Comparison of ENCODE assay signal across 8 mouse cellular contexts in genomic region chr3:115529918-115530317, GRCm38 (mm10).
DNase-seq lines count a peak whose midpoint lies in the region; ATAC-seq and TF ChIP-seq lines count a peak whose summit lies in the region.

No protein-coding gene starts in this region.

- no peaks in the 10 kb centered on the region for H3K4me1 ChIP-seq in embryonic facial prominence, embryonic 11.5 days (ENCODE audit: control insufficient read depth, insufficient read depth, low read length)
- no peaks in the 10 kb centered on the region for H3K4me1 ChIP-seq in embryonic facial prominence, embryonic 10.5 days
- H3K4me1 ChIP-seq in liver, postnatal 0 days (ENCODE audit: insufficient read depth): no peaks in the 10 kb centered on the region

- no peak overlapping the region for H3K4me2 ChIP-seq in embryonic facial prominence, embryonic 11.5 days (ENCODE audit: low read depth, low read length)
- H3K4me2 ChIP-seq in liver, postnatal 0 days (ENCODE audit: low read depth, low read length): no peak overlapping the region

- TF ChIP-seq CTCF in liver, postnatal 0 days (IDR thresholded peaks at IDR 0.05; ENCODE audit: low read depth): peak; percentile 58

- no peaks in the 10 kb centered on the region for H3K9me3 ChIP-seq in embryonic facial prominence, embryonic 11.5 days (replicated peaks; ENCODE audit: control insufficient read depth, low read length)
- no peaks in the 10 kb centered on the region for H3K9me3 ChIP-seq in embryonic facial prominence, embryonic 10.5 days
- no peaks in the 10 kb centered on the region for H3K9me3 ChIP-seq in liver, postnatal 0 days (ENCODE audit: low read length)

- H3K27me3 ChIP-seq in embryonic facial prominence, embryonic 11.5 days (ENCODE audit: control insufficient read depth, insufficient read depth, low read length): no peaks in the 10 kb centered on the region
- H3K27me3 ChIP-seq in embryonic facial prominence, embryonic 10.5 days (replicated peaks; ENCODE audit: low read depth, poor library complexity, severe bottlenecking): no peaks in the 10 kb centered on the region
- H3K27me3 ChIP-seq in liver, postnatal 0 days (ENCODE audit: insufficient read depth, low read length): no peaks in the 10 kb centered on the region

- no peak for ATAC-seq in embryonic facial prominence, embryonic 11.5 days (replicated peaks; ENCODE audit: insufficient number of reproducible peaks, low FRiP score, low TSS enrichment, low read depth)
- ATAC-seq in liver, postnatal 0 days: no peak
- peak; percentile 84 for ATAC-seq in megakaryocyte progenitor cell, adult 5-6 weeks (replicated peaks; ENCODE audit: poor library complexity)

- WGBS in embryonic facial prominence, embryonic 11.5 days: 54% methylated on average over 4 of the region's 4 CpGs
- WGBS in embryonic facial prominence, embryonic 10.5 days: 58% methylated on average over 4 of the region's 4 CpGs
- 45% methylated on average over 4 of the region's 4 CpGs for WGBS in liver, postnatal 0 days (ENCODE audit: insufficient replicate concordance)

- TF ChIP-seq EP300 in liver, postnatal 0 days (IDR thresholded peaks at IDR 0.05; ENCODE audit: low read depth): no peak

- H3K36me3 ChIP-seq in embryonic facial prominence, embryonic 11.5 days (replicated peaks; ENCODE audit: control insufficient read depth, insufficient read depth, low read depth, low read length): no peaks in the 10 kb centered on the region
- no peaks in the 10 kb centered on the region for H3K36me3 ChIP-seq in embryonic facial prominence, embryonic 10.5 days (replicated peaks)
- H3K36me3 ChIP-seq in liver, postnatal 0 days (replicated peaks; ENCODE audit: insufficient read depth, low read length): no peaks in the 10 kb centered on the region

- DNase-seq in embryonic facial prominence, embryonic 11.5 days (ENCODE audit: low spot score): peak; percentile 18
- DNase-seq in embryonic facial prominence, embryonic 10.5 days (ENCODE audit: low spot score): no peak
- DNase-seq in liver, postnatal 0 days: no peak
- no peak for DNase-seq in liver
- peak; percentile 36 for DNase-seq in brain, adult 2 months (ENCODE audit: low read depth, low spot score)
- no peak for DNase-seq in gastrocnemius, postnatal 4 days (ENCODE audit: low spot score in 2 of 2)
- DNase-seq in adrenal gland, adult 8-10 months: no peak

- H3K9ac ChIP-seq in embryonic facial prominence, embryonic 11.5 days (replicated peaks; ENCODE audit: low read length): no peak overlapping the region
- H3K9ac ChIP-seq in liver, postnatal 0 days (replicated peaks): no peak overlapping the region

- no peak overlapping the region for H3K4me3 ChIP-seq in embryonic facial prominence, embryonic 11.5 days (ENCODE audit: low read depth, low read length)
- H3K4me3 ChIP-seq in embryonic facial prominence, embryonic 10.5 days: no peak overlapping the region
- H3K4me3 ChIP-seq in liver, postnatal 0 days (ENCODE audit: low read depth, low read length): no peak overlapping the region

- no peak overlapping the region for H3K27ac ChIP-seq in embryonic facial prominence, embryonic 11.5 days (replicated peaks; ENCODE audit: low read depth, low read length)
- no peak overlapping the region for H3K27ac ChIP-seq in embryonic facial prominence, embryonic 10.5 days (replicated peaks)
- no peak overlapping the region for H3K27ac ChIP-seq in liver, postnatal 0 days (ENCODE audit: low read depth)

Comparison
In these comparisons a context has a peak if more than half of its experiments do, and no peak if none do; other contexts are left out.
1. DNase-seq: peak in embryonic facial prominence, embryonic 11.5 days (single experiment) and brain, adult 2 months (single experiment); none in embryonic facial prominence, embryonic 10.5 days (single experiment), liver, postnatal 0 days (single experiment), liver (single experiment), gastrocnemius, postnatal 4 days (0 of 2) and adrenal gland, adult 8-10 months (single experiment).